Mouse (Mus musculus) forebrain, embryonic 14.5 days (tissue): ENCODE data around the gene Olfr1502. TPM values are rescaled to one million over a fixed set of nuclear protein-coding genes. Genes with fewer than 3 reads are reported as not detected.

Experiments
- polyA plus RNA-seq: library from polyadenylated mRNA; unstranded; fragments of >200 nt; fragmentation: Nextera tagmentation; extraction: Ambion mirVana; gene quantifications from 2 replicates; pipeline ENCODE4 v1.2.1, GENCODE M21; 2014

Gene Olfr1502
- polyA plus RNA-seq, 1 experiment from 2014 or later: not detected

Other genes with a start within 250 kb of the Olfr1502 start
- gene Olfr1487, start 244.4 kb upstream of the Olfr1502 start, polyA plus RNA-seq: not detected in 2 replicates
- not detected in 2 replicates for gene Olfr1489, start 230.2 kb upstream of the Olfr1502 start, polyA plus RNA-seq
- gene Olfr1490, start 210.7 kb upstream of the Olfr1502 start, polyA plus RNA-seq: not detected in 2 replicates
- gene Olfr1491, start 164.5 kb upstream of the Olfr1502 start, polyA plus RNA-seq: not detected in 2 replicates
- gene Olfr1493-ps1, start 138.5 kb upstream of the Olfr1502 start, polyA plus RNA-seq: not detected in 2 replicates
- gene Olfr1494, start 122.1 kb upstream of the Olfr1502 start, polyA plus RNA-seq: not detected in 2 replicates
- gene Olfr1495, start 97.2 kb upstream of the Olfr1502 start, polyA plus RNA-seq: not detected in 2 replicates
- gene Olfr1496, start 83.9 kb upstream of the Olfr1502 start, polyA plus RNA-seq: not detected in 2 replicates
- not detected in 2 replicates for gene Olfr1497, start 63.6 kb upstream of the Olfr1502 start, polyA plus RNA-seq
- not detected in 2 replicates for gene Olfr1499, start 42.3 kb upstream of the Olfr1502 start, polyA plus RNA-seq
- not detected in 2 replicates for gene Olfr1500, start 31.3 kb upstream of the Olfr1502 start, polyA plus RNA-seq
- not detected in 2 replicates for gene Olfr1501, start 11.1 kb upstream of the Olfr1502 start, polyA plus RNA-seq
- not detected in 2 replicates for gene Olfr1504, start 36.1 kb downstream of the Olfr1502 start, polyA plus RNA-seq
- not detected in 2 replicates for gene Olfr1505, start 51.7 kb downstream of the Olfr1502 start, polyA plus RNA-seq